Mouse (Mus musculus): ENCODE data around the gene Cyp4f17. TPM values are rescaled to one million over a fixed set of nuclear protein-coding genes. Genes with fewer than 3 reads are reported as not detected.
"Not testable (repeated sequence)": the region's sequence is repeated elsewhere in the genome, so short reads cannot be mapped to it uniquely, and the experiment has no call there.

Cyp4f17 gene
- polyA plus RNA-seq, 1 experiment from 2014 or later = 0.87 TPM

- Histone ChIP-seq H3K27ac (ENCODE audit: low read length) (no peak overlapping the region), H3K9me3 (replicated peaks; ENCODE audit: control insufficient read depth, low read length) (no peaks in the 10 kb centered on the region), H3K4me1 (ENCODE audit: control insufficient read depth, low read depth, low read length) (no peaks in the 10 kb centered on the region), H3K4me2 (ENCODE audit: low read depth, low read length) (no peak overlapping the region), H3K36me3 (ENCODE audit: control insufficient read depth, insufficient read depth) (no peaks in the 10 kb centered on the region), H3K27me3 (ENCODE audit: control insufficient read depth, insufficient read depth, low read depth, low read length) (no peaks in the 10 kb centered on the region), H3K9ac (ENCODE audit: low read depth, low read length) (no peak overlapping the region), H3K4me3 (ENCODE audit: low read depth, low read length) (no peak overlapping the region)
- no peak for ATAC-seq (ENCODE audit: low read depth)
- WGBS (ENCODE audit: insufficient replicate concordance) = 62% methylated on average over 5 of the region's 5 CpGs
Measured at GRCm38 (mm10) chr17:32521981-32522380, 16.1 kb downstream of the Cyp4f17 start.

GRCm38 (mm10) chr17:32522386-32522785, 16.5 kb downstream of the Cyp4f17 start:
- no peak for ATAC-seq (ENCODE audit: low read depth)
- H3K9me3 ChIP-seq (replicated peaks; ENCODE audit: control insufficient read depth, low read length) = no peaks in the 10 kb centered on the region
- no peak overlapping the region for H3K4me2 ChIP-seq (ENCODE audit: low read depth, low read length)
- no peaks in the 10 kb centered on the region for H3K27me3 ChIP-seq (ENCODE audit: control insufficient read depth, insufficient read depth, low read depth, low read length)
- H3K27ac ChIP-seq (ENCODE audit: low read length) = no peak overlapping the region
- no peaks in the 10 kb centered on the region for H3K36me3 ChIP-seq (ENCODE audit: control insufficient read depth, insufficient read depth)
- no peak overlapping the region for H3K9ac ChIP-seq (ENCODE audit: low read depth, low read length)
- 51% methylated on average over 4 of the region's 4 CpGs for WGBS (ENCODE audit: insufficient replicate concordance)
- no peak overlapping the region for H3K4me3 ChIP-seq (ENCODE audit: low read depth, low read length)
- no peaks in the 10 kb centered on the region for H3K4me1 ChIP-seq (ENCODE audit: control insufficient read depth, low read depth, low read length)

DNA sequence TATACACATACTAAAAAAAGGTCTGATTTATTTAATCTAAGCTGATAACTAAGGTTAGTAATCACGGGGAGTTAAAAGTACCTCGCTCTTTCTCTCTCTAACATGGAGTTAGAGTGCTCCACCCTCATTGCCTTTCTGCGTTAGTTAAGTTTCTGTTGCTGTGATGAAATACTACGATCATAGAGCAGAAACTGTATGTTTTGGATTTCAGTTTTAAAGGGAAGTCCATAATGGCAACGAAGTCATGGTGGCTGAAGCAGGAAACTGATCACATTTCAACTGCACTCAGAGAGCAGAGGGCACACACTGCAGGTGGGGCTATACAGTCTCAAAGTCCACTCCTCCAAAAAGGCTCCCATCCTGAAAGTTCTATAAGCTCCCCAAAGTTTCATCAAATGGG, 17.0 kb downstream of the Cyp4f17 start:
- H3K4me2 ChIP-seq (ENCODE audit: low read depth, low read length) = no peak overlapping the region
- H3K4me3 ChIP-seq (ENCODE audit: low read depth, low read length) = no peak overlapping the region
- ATAC-seq (ENCODE audit: low read depth) = no peak
- H3K27me3 ChIP-seq (ENCODE audit: control insufficient read depth, insufficient read depth, low read depth, low read length) = no peaks in the 10 kb centered on the region
- H3K36me3 ChIP-seq (ENCODE audit: control insufficient read depth, insufficient read depth) = no peaks in the 10 kb centered on the region
- H3K9ac ChIP-seq (ENCODE audit: low read depth, low read length) = no peak overlapping the region
- no peaks in the 10 kb centered on the region for H3K9me3 ChIP-seq (replicated peaks; ENCODE audit: control insufficient read depth, low read length)
- H3K4me1 ChIP-seq (ENCODE audit: control insufficient read depth, low read depth, low read length) = no peaks in the 10 kb centered on the region
- WGBS (ENCODE audit: insufficient replicate concordance) = 61% methylated on average over 5 of the region's 5 CpGs
- no peak overlapping the region for H3K27ac ChIP-seq (ENCODE audit: low read length)

GRCm38 (mm10) chr17:32523895-32524294, 18.0 kb downstream of the Cyp4f17 start:
- peaks cover 3% of the 10 kb centered on the region; the same call in 1 of the 2 replicates for H3K4me1 ChIP-seq (ENCODE audit: control insufficient read depth, low read depth, low read length)
- H3K27ac ChIP-seq (ENCODE audit: low read length) = no peak overlapping the region
- H3K4me3 ChIP-seq (ENCODE audit: low read depth, low read length) = no peak overlapping the region
- H3K9ac ChIP-seq (ENCODE audit: low read depth, low read length) = no peak overlapping the region
- H3K4me2 ChIP-seq (ENCODE audit: low read depth, low read length) = no peak overlapping the region
- ATAC-seq (ENCODE audit: low read depth) = no peak
- H3K36me3 ChIP-seq (ENCODE audit: control insufficient read depth, insufficient read depth) = no peaks in the 10 kb centered on the region
- H3K27me3 ChIP-seq (ENCODE audit: control insufficient read depth, insufficient read depth, low read depth, low read length) = no peaks in the 10 kb centered on the region
- 56% methylated on average over 11 of the region's 11 CpGs for WGBS (ENCODE audit: insufficient replicate concordance)
- no peaks in the 10 kb centered on the region for H3K9me3 ChIP-seq (replicated peaks; ENCODE audit: control insufficient read depth, low read length)

DNA sequence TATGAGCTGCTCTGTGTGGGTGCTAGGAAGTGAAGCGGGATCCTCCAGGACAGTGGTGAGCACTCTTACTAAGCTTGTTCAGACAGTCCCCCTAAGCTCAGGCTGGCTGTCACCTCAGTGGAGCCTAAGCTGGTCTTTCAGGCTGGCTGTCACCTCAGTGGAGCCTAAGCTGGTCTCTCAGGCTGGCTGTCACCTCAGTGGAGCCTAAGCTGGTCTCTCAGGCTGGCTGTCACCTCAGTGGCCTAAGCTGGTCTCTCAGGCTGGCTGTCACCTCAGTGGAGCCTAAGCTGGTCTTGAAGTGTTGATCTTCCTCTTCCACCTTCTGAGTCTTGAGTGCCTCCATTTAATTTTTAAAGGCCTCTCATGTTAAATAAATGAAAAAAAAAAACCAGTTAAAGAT, 20.5 kb downstream of the Cyp4f17 start:
- not testable (repeated sequence) for H3K4me1 ChIP-seq (ENCODE audit: control insufficient read depth, low read depth, low read length); H3K9ac ChIP-seq (ENCODE audit: low read depth, low read length); ATAC-seq (ENCODE audit: low read depth); H3K4me3 ChIP-seq (ENCODE audit: low read depth, low read length); H3K4me2 ChIP-seq (ENCODE audit: low read depth, low read length); H3K27ac ChIP-seq (ENCODE audit: low read length); H3K27me3 ChIP-seq (ENCODE audit: control insufficient read depth, insufficient read depth, low read depth, low read length); H3K9me3 ChIP-seq (replicated peaks; ENCODE audit: control insufficient read depth, low read length); H3K36me3 ChIP-seq (ENCODE audit: control insufficient read depth, insufficient read depth)
- WGBS (ENCODE audit: insufficient replicate concordance) = 79% methylated on average over 1 of the region's 1 CpGs

GRCm38 (mm10) chr17:32527748-32528147, 21.9 kb downstream of the Cyp4f17 start:
- no peaks in the 10 kb centered on the region for H3K27me3 ChIP-seq (ENCODE audit: control insufficient read depth, insufficient read depth, low read depth, low read length)
- H3K4me1 ChIP-seq (ENCODE audit: control insufficient read depth, low read depth, low read length) = peaks cover 3% of the 10 kb centered on the region; the same call in 1 of the 2 replicates
- WGBS (ENCODE audit: insufficient replicate concordance) = 77% methylated on average over 11 of the region's 11 CpGs
- no peaks in the 10 kb centered on the region for H3K36me3 ChIP-seq (ENCODE audit: control insufficient read depth, insufficient read depth)
- H3K4me3 ChIP-seq (ENCODE audit: low read depth, low read length) = no peak overlapping the region
- no peak overlapping the region for H3K27ac ChIP-seq (ENCODE audit: low read length)
- no peaks in the 10 kb centered on the region for H3K9me3 ChIP-seq (replicated peaks; ENCODE audit: control insufficient read depth, low read length)
- H3K9ac ChIP-seq (ENCODE audit: low read depth, low read length) = no peak overlapping the region
- H3K4me2 ChIP-seq (ENCODE audit: low read depth, low read length) = no peak overlapping the region
- no peak for ATAC-seq (ENCODE audit: low read depth)

GRCm38 (mm10) chr17:32528408-32529337, 22.8 kb downstream of the Cyp4f17 start:
- Histone ChIP-seq H3K9ac (ENCODE audit: low read depth, low read length) (peak overlapping the region; percentile 56), H3K4me1 (ENCODE audit: control insufficient read depth, low read depth, low read length) (peaks cover 3% of the 10 kb centered on the region; the same call in 1 of the 2 replicates), H3K36me3 (ENCODE audit: control insufficient read depth, insufficient read depth) (no peaks in the 10 kb centered on the region), H3K4me2 (ENCODE audit: low read depth, low read length) (peak overlapping the region; percentile 64), H3K27me3 (ENCODE audit: control insufficient read depth, insufficient read depth, low read depth, low read length) (no peaks in the 10 kb centered on the region), H3K9me3 (replicated peaks; ENCODE audit: control insufficient read depth, low read length) (no peaks in the 10 kb centered on the region), H3K27ac (ENCODE audit: low read length) (no peak overlapping the region), H3K4me3 (ENCODE audit: low read depth, low read length) (peak overlapping the region; percentile 56)
- 10% methylated on average over 26 of the region's 26 CpGs for WGBS (ENCODE audit: insufficient replicate concordance)
- peak; percentile 93 for ATAC-seq (ENCODE audit: low read depth)

DNA sequence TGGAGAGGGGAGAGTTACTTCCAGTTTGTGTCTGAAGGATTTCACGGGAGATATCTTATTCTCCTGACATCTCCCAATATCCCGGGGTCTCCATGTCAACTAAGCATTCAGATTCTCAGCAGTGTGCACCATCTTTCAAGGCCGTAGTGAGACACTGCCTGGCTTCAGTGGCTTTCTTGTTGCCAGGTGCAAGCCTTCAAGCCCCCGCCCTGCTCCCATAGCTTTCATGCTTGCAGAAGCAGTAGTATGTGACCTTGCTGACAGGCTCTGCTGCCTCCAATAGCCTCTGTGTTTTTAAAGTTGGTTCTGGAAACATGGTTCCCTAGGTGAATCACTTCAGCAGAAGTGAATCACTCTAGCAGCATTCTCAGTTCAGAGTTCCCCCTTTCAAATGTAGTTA, 26.5 kb downstream of the Cyp4f17 start:
- not testable (repeated sequence) for H3K4me3 ChIP-seq (ENCODE audit: low read depth, low read length); H3K9ac ChIP-seq (ENCODE audit: low read depth, low read length); H3K27ac ChIP-seq (ENCODE audit: low read length); ATAC-seq (ENCODE audit: low read depth); H3K27me3 ChIP-seq (ENCODE audit: control insufficient read depth, insufficient read depth, low read depth, low read length); H3K4me1 ChIP-seq (ENCODE audit: control insufficient read depth, low read depth, low read length); H3K9me3 ChIP-seq (replicated peaks; ENCODE audit: control insufficient read depth, low read length); H3K36me3 ChIP-seq (ENCODE audit: control insufficient read depth, insufficient read depth); H3K4me2 ChIP-seq (ENCODE audit: low read depth, low read length)
- 47% methylated on average over 4 of the region's 4 CpGs for WGBS (ENCODE audit: insufficient replicate concordance)

DNA sequence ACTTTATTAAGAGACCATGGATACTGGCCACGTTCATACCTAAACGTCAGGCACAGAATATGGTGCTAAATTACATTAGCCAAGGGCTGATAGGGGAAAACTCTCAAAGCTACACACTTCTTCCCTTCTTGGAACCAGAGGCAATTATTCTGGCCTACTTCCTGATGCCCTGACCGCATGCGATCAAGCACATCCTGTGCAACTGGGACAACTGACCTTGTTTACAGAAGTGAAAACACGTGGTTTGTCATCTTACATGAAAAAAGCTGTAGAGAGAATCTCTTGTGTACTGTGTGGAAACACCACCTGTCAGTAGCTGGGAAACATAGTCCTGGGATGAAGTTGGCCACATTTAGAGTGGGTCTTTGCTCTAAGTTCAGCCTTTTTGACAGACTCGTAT, 28.2 kb downstream of the Cyp4f17 start:
- Histone ChIP-seq H3K36me3 (ENCODE audit: control insufficient read depth, insufficient read depth) (no peaks in the 10 kb centered on the region), H3K9ac (ENCODE audit: low read depth, low read length) (no peak overlapping the region), H3K27ac (ENCODE audit: low read length) (no peak overlapping the region), H3K9me3 (replicated peaks; ENCODE audit: control insufficient read depth, low read length) (no peaks in the 10 kb centered on the region), H3K4me1 (ENCODE audit: control insufficient read depth, low read depth, low read length) (no peaks in the 10 kb centered on the region), H3K27me3 (ENCODE audit: control insufficient read depth, insufficient read depth, low read depth, low read length) (no peaks in the 10 kb centered on the region), H3K4me3 (ENCODE audit: low read depth, low read length) (no peak overlapping the region), H3K4me2 (ENCODE audit: low read depth, low read length) (no peak overlapping the region)
- WGBS (ENCODE audit: insufficient replicate concordance) = 32% methylated on average over 6 of the region's 6 CpGs
- ATAC-seq (ENCODE audit: low read depth) = no peak

All from liver, embryonic 16.5 days (tissue).